12 mouse cellular contexts compared by ENCODE assay signal in the genomic region with DNA sequence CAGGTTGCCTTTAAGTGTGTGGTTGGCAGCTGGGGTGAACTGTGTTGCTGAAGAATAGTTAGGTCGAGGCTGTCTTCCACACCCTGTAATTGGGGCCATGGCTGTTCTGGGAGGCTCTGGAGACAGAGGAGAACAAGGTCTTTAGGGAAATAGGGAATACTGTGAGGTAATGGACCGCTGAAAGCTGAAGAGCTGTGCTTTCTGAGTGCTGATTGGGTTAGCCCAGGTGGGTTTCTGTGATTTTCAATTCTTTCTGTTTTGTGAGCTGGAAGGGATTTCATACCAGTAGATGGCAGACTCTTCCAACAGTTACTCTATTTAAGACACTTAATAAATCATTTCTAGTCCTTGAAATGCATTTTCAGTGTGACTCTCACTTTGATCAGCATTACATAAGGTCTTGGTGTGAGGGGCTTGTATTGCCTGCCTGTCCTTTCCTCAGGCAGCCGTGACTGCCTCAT. TPM values are rescaled to one million over a fixed set of nuclear protein-coding genes. Genes with fewer than 3 reads are reported as not detected.
DNase-seq lines count a peak whose midpoint lies in the region; ATAC-seq lines count a peak whose summit lies in the region.
"Had no signal": no experiment of that assay in that cellular context is flagged by ENCODE, and none has a peak within 500 bp of the region (broad histone marks: within the 10 kb centered on the region; RNA-seq: fewer than 3 reads in every experiment).

No protein-coding gene starts in this region.

- H3K4me2 ChIP-seq in hindbrain, embryonic 13.5 days = no peak overlapping the region
- no peak overlapping the region for H3K4me2 ChIP-seq in neural tube, embryonic 14.5 days (ENCODE audit: low read depth, low read length)
- H3K4me2 ChIP-seq: kidney, embryonic 15.5 days had no signal

- WGBS in hindbrain, embryonic 13.5 days = 54% methylated on average over 3 of the region's 3 CpGs
- WGBS in neural tube, embryonic 14.5 days = 57% methylated on average over 3 of the region's 3 CpGs

- peaks cover 14% of the 10 kb centered on the region for H3K36me3 ChIP-seq in hindbrain, embryonic 13.5 days
- H3K36me3 ChIP-seq in neural tube, embryonic 14.5 days (ENCODE audit: control insufficient read depth, insufficient read depth, low read length) = no peaks in the 10 kb centered on the region

- no peaks in the 10 kb centered on the region for H3K27me3 ChIP-seq in hindbrain, embryonic 13.5 days
- H3K27me3 ChIP-seq in neural tube, embryonic 14.5 days (ENCODE audit: control insufficient read depth, insufficient read depth, low read length) = no peaks in the 10 kb centered on the region
- H3K27me3 ChIP-seq: kidney, embryonic 15.5 days had no signal

- no peak overlapping the region; the same call in 1 of the 2 replicates for H3K27ac ChIP-seq in hindbrain, embryonic 13.5 days
- H3K27ac ChIP-seq in neural tube, embryonic 14.5 days (ENCODE audit: low read depth, low read length) = no peak overlapping the region
- H3K27ac ChIP-seq: kidney, embryonic 15.5 days had no signal

- H3K9ac ChIP-seq in hindbrain, embryonic 13.5 days = no peak overlapping the region
- H3K9ac ChIP-seq in neural tube, embryonic 14.5 days (replicated peaks; ENCODE audit: low read depth, low read length) = no peak overlapping the region
- H3K9ac ChIP-seq: kidney, embryonic 15.5 days had no signal

- peak; percentile 35 for DNase-seq in embryo, embryonic 11 days
- no peak for DNase-seq in embryo, embryonic 10 days (ENCODE audit: low spot score)
- DNase-seq in left cerebral cortex, postnatal 25 days (ENCODE audit: low spot score in 2 of 2) = peak; percentile 23 to 25
- DNase-seq in left cerebral cortex, postnatal 4 days = no peak
- DNase-seq in urinary bladder, postnatal 36 days (ENCODE audit: low spot score in 2 of 2) = no peak
- DNase-seq in kidney, postnatal 10 days = no peak
- DNase-seq: gastrocnemius, postnatal 25 days; liver had no signal

- intact Hi-C loops in left cerebral cortex, postnatal 25 days (cut with DNase I) = no loop called here
- intact Hi-C loops in left cerebral cortex, postnatal 4 days (cut with DNase I) = no loop called here

- no peaks in the 10 kb centered on the region for H3K9me3 ChIP-seq in hindbrain, embryonic 13.5 days
- H3K9me3 ChIP-seq in neural tube, embryonic 14.5 days (ENCODE audit: control insufficient read depth, low read length) = no peaks in the 10 kb centered on the region
- H3K9me3 ChIP-seq: kidney, embryonic 15.5 days had no signal

- no peak overlapping the region for H3K4me3 ChIP-seq in hindbrain, embryonic 13.5 days
- no peak overlapping the region for H3K4me3 ChIP-seq in neural tube, embryonic 14.5 days (ENCODE audit: low read depth, low read length)
- H3K4me3 ChIP-seq: kidney, embryonic 15.5 days had no signal

- H3K4me1 ChIP-seq in hindbrain, embryonic 13.5 days (replicated peaks) = no peaks in the 10 kb centered on the region
- no peaks in the 10 kb centered on the region for H3K4me1 ChIP-seq in neural tube, embryonic 14.5 days (ENCODE audit: control insufficient read depth, insufficient read depth, low read length)
- H3K4me1 ChIP-seq: kidney, embryonic 15.5 days had no signal

- peak; percentile 49; the same call in 1 of the 2 replicates for ATAC-seq in hindbrain, embryonic 13.5 days (ENCODE audit: low FRiP score)
- peak; percentile 56; the same call in 1 of the 2 replicates for ATAC-seq in neural tube, embryonic 14.5 days (ENCODE audit: low read depth)
- ATAC-seq: activated CD4-positive, CD25-positive, alpha-beta regulatory T cell, adult 4 months had no signal

RNA-seq across cellular contexts. Expression of gene Nbas, which starts 24.5 kb away (rescaled TPM):
- total RNA-seq in left cerebral cortex, postnatal 25 days (2021) = 10 to 100 TPM; 28.3 to 30.8 TPM
- 10 to 100 TPM; 33.9 to 37.2 TPM for total RNA-seq in left cerebral cortex, postnatal 4 days (2021)
- polyA plus RNA-seq in hindbrain, embryonic 13.5 days (2015; fragmentation: Nextera tagmentation; extraction: Ambion mirVana) = 13.8 and 15.3 TPM in 2 replicates
- 24.9 and 27.6 TPM in 2 replicates for polyA plus RNA-seq in neural tube, embryonic 14.5 days (2014; fragmentation: Nextera tagmentation; extraction: Ambion mirVana)

RNA-seq across cellular contexts. Expression of gene Ddx1, which starts 44.4 kb away (rescaled TPM):
- 100 to 1,000 TPM; 129 to 134 TPM for total RNA-seq in left cerebral cortex, postnatal 25 days (2021)
- total RNA-seq in left cerebral cortex, postnatal 4 days (2021) = 100 to 1,000 TPM; 127 to 137 TPM
- polyA plus RNA-seq in hindbrain, embryonic 13.5 days (2015; fragmentation: Nextera tagmentation; extraction: Ambion mirVana) = 130 TPM in 2 replicates
- 141 and 169 TPM in 2 replicates for polyA plus RNA-seq in neural tube, embryonic 14.5 days (2014; fragmentation: Nextera tagmentation; extraction: Ambion mirVana)

Comparison
In these comparisons a context has a peak if more than half of its experiments do, and no peak if none do; other contexts are left out.
1. DNase-seq: peak in embryo, embryonic 11 days (single experiment) and left cerebral cortex, postnatal 25 days (2 of 2); none in embryo, embryonic 10 days (single experiment), left cerebral cortex, postnatal 4 days (single experiment), urinary bladder, postnatal 36 days (0 of 2) and kidney, postnatal 10 days (single experiment).